Mouse (Mus musculus) frontal cortex, postnatal 14 days (tissue): ENCODE measurements around the gene Smpdl3b.
"Not testable (repeated sequence)": the region's sequence is repeated elsewhere in the genome, so short reads cannot be mapped to it uniquely, and the experiment has no call there.

Source experiments
- DNase-seq, 2 experiments: peaks; one replicate each; pipeline ENCODE4 v3.0.0; 2022; ENCODE audit warnings: low spot score in 2 of 2

The Smpdl3b gene

DNA sequence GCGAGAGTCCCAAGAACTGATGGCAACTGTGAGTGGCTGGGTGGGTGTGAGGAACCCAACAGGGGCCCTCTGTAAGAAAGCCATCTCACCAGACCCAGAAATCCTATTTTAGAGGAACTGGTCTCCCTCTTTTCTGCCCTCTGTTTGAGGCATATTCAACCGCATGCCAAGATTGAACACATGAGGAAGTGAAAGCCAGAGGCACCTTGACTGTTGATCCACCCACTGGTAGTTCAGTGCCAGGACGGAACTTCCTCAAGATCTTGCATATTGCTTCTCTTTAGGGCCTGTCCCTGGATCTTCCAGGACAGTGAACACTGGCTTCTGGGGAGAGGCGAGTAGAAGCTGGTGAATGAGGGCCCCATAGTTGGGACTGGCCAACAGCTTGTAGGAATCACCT lies 23.2 kb upstream of the Smpdl3b start:
- no peak for DNase-seq

DNA sequence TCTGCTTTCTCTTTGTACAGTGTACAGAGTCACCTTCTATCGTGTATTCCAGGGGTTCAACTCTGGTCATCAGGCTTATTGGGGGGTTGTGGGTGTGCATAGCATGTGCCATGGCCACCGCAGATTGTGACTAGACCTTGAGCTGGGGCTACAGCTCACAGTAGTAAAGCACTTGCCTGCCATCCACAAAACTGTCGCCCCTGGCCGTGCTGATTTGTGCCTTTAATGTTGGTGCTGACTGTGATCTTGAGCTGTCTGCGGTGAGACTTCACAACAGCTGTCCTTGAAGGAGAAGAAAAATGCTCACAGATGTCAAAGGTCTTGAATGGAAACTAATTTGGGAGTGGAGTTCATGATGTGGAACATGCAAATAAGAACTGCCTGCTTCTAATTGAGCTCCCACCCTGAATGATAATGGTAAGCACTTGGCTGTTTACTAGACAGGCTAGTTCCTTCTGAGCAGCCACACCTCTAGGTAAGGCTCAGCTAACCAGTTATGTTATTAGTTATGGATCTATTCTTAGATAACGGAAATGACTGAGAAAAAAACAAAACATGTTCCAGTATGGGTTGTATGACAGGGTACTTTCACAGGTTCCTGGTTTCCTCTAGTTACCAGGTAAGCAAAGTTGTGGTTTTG lies 21.6 kb upstream of the Smpdl3b start:
- no peak for DNase-seq

DNA sequence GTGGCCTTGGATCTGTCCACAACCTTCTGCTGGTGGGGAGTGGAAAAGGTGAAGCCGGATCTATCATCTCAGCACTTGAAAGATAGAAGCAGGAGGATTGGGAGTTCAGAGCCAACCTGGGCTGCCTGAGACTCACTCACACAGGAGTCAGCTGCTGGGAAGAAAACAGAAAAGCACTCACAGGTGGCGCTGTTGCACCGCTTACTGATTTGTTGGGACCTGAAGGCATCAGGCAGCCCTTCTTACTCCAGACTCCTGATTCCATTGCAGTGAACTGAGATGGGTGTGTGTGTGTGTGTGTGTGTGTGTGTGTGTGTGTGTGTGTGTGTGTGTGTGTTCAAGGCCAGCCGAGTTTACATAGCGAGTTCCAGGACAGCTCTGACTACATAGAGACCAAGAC lies 19.7 kb upstream of the Smpdl3b start:
- peak; percentile 58 to 77 for DNase-seq

DNA sequence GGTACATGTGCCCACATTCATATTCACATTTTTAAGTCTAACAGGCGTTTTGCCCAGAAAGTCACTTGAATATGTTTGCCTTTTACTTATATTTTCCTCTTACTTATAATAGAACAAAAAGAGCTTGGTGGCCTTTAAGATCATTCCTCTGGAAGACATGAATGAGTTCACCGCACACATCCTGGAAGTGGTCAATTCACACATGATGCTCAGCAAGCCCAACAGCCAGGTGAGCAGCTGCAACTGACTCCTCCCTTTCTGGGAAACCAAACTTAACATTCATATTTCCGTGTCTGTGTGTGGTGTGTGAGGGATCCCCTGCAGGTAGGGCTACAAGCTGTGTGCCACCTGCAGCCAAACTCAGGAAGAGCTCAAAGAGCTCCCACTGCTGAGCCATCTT lies 17.9 kb upstream of the Smpdl3b start:
- DNase-seq = no peak

DNA sequence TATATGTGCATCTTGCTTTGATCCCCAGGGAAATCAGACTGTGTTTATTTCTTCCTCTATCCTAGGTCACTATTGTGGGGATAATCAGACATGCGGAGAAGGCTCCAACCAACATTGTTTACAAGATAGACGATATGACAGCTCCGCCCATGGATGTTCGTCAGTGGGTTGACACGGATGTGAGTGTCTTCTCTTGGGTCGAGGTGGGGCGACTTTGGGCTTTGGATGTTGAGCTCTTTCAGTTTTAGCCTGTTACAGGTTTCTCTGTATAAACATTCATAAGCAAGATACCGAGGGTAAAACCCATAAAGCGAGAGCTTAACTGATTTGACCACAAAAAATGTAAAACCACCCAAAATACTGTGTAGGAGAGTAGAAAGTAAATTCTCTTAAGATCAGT lies 14.7 kb upstream of the Smpdl3b start:
- DNase-seq = no peak

DNA sequence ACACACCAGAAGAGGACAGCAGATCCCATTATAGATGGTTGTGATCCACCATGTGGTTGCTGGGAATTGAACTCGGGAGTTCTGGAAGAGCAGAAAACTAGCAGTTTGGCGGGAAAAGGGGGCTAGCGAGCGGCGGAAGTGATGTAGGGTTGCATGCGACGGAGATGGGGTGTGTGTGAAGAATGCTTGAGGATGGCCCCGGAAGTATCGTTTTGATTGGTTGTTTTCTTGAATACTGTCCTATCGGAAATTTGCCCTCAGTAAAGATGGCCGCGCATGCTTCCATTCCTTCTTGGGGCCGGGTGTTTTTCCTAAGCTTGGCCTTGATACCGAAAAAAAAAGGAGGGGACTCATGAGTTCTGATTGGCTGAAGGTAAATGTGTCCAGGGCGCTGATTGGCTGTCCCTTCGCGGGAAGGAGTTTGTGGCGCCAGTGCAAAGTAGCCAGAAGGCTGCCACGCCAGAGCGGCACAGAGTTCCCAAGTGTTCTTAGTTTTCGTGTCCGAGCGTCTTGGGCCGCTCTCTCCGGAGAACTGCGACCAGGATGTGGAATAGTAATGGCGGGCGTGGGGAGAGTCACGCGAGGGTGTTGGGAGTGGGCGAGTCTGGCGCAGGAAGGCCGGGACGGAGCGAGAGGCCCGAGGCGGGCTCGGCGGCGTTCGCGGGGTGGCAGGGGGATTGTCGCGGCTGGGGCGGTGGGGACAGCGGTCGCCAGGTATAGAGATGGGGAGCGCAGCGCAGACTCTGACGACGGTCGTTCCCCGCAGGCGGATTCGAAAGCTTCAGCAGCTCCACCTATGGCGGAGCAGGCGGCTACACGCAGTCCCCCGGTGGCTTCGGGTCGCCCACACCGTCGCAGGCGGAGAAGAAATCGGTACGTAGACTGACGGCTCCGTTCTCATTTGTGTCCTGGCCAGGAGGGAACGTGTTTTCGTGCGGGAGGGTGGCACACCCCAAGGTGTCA lies 11.1 kb upstream of the Smpdl3b start, which contains the start of gene Rpa2:
Gene Rpa2, plus strand, starts transcription at position 419 of the 963 bp plus-strand sequence.
- peak; percentile 98 to 99 for DNase-seq

DNA sequence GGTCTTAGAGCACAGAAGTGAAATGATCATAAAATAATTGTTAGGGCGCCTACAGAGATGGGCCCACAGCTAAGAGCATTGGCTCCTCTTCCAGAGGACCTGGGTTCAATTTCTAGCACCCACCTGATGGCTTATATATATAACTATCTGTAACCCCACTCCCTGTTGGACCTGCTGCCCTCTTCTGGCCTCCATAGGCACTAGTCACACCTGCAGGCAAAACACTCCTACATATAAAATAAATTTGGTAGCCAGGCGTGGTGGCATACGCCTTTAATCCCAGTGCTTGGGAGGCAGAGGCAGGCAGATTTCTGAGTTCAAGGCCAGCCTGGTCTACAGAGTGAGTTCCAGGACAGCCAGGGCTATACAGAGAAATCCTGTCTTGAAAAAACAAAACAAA lies 6.1 kb upstream of the Smpdl3b start:
- DNase-seq = not testable (repeated sequence)

DNA sequence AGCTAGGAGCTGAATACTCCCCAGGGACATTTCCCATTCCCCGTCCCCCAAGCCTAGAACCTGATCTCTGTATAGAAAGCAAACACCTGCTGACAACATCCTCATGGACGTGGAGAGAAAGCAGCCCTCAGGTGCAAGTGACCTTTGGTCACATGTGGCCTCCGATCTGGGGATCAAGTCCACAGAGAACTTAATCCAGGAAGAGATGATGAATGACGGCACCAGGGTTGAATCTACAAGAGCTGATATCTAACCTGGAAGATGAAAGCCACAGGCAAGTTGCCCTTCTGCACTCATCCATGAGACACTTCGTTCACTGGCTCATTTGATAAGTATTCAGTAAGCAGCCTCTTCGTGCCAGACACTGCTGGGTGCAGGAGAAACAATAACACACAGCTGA lies 5.5 kb upstream of the Smpdl3b start:
- DNase-seq = no peak

DNA sequence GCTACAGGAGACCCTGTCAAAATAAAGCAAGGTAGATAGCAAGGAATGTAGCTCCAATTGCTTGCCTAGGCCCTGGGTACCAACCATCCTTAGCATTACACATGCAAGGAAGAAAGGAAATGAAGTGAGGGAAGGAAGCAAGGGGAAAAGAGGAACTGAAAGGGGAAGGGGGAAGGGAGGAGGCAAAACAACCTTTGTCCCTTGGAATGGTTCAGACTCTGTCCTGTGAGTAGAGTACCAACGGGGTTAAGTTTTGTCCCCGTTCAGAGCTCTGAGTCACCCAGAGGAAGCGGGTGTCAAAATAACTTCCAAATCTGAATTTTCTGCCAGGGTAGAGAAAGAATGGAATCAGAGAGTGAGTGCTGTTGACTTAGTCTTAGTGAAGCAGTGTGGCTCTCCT lies 3.2 kb upstream of the Smpdl3b start:
- no peak for DNase-seq

DNA sequence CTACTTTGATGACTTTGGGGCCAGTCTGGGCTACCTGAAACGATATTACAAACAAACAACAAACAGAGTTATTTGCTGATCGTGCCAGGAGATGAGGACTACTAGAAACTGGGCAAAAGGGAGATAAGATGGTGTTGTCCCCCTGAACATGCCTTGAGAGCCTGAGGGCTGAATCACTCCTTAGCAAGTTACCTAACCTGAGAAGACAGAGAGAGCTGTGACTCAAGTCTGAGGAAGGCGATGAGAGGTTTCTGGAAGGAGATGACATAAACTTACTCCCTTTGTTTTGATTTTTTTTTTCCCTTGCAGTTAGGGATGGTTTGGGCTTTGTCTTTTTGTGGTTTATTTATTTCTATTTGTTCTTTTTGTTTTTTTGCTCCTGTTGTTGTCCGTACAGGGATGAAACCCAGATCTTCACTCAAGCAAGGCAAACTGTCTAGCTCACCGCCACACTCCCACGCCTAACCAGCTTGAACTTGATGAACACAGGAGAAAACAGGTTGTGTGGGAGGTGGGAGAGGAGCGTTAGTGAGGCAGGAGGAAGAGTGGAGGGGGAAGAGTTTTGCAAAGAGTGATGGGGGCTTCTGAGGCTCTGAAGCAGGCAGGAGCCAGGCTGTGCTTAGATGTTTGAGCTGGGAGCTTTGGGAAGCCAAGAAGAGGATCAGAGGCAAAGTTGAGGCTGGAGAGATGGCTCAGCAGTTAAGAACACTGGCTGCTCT lies 740 bp upstream of the Smpdl3b start:
- no peak for DNase-seq

DNA sequence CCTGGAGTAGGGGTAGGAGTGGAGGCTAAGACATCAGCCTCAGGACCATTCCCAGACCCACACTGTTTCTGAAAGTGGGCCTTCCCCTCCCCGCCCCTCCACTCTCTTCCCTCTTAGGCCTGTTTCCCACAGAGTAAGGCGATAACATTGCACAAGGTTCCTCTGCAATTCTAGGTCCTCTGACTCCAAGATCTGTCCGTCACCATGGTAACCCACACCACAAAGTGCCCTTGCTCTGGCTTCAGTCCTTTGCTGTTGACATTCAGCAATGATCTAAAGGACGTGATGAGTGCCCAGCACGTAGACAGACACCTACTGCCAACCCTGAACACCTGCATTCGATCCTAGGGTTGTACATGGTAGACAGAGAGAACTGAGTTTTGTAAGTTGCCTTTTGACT lies 4.1 kb downstream of the Smpdl3b start:
- DNase-seq = no peak

DNA sequence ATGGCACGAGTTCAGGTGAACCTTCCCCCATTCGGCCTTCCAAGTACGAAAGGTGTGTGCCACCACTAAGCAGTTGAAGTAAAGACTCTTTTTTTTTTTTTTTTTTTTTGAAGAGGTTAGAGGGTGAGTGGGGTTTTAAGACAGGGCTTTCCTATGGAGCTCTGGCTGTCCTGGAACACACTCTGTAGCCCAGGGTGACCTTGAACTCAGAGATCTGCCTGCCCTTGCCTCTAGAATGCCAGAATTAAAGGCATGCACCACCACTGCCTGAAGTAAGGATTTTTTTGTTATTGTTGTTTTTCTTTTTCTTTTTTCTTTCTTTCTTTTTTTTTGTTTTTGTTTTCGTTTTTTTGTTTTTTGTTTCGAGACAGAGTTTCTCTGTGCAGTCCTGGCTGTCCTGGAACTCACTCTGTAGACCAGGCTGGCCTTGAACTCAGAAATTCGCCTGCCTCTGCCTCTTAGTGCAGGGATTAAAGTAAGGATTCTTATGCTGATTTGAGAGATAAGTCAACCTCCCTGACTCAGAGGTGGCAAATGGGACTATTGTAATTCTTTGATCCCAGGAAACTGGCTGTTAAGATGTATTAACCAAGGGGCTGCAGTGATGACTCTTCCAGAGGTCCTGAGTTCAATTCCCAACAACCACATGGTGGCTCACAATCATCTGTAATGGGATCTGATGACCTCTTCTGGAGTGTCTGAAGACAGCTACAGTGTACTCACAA lies 7.6 kb downstream of the Smpdl3b start:
- no peak for DNase-seq

DNA sequence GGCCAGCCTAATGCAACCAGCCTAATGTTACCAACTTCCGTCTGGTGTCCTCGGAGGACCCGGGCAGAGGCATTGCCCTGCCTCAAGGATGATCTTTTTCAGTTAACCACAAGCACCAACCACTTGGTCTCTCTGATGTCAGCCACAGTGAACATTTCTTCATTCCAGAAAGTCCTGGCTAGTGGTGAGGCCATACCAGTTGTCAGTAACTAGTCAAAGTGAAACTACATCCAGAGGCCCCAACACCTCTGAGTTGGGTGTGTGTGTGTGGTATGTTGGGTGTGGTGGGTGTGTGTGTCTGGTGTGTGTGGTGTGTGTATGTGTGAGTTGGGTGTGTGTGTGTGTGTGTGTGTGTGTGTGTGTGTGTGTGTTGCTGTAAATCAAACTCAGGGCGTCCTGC lies 8.3 kb downstream of the Smpdl3b start:
- no peak for DNase-seq

DNA sequence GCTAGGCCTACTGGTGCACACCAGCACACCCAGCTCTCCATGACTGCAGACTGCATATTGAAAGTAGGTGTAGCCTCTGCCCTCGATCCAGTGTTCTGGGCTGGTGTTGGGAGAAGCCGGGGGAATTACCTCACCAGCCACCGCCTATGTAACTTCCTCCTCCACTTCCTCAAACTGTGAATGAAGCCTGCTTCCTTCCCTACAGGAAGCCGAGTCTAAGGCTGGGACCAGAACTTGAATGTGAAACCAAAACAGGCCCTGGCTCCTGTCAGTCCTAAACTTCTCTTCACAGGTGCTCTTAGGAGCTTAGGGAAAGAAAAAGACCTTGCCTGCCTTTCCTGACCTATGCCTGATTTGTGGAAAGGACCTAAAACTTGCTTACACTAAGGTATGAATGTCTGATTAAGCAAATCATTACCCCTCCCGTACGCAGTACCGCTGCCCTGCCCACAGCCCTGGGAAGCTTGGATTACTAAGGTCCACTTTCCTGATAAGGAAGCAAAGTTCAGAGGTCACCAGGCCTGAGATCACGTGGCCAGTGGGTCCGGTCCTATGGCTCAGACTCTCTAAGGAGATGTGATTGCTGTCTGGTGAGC lies 9.3 kb downstream of the Smpdl3b start:
- no peak for DNase-seq

DNA sequence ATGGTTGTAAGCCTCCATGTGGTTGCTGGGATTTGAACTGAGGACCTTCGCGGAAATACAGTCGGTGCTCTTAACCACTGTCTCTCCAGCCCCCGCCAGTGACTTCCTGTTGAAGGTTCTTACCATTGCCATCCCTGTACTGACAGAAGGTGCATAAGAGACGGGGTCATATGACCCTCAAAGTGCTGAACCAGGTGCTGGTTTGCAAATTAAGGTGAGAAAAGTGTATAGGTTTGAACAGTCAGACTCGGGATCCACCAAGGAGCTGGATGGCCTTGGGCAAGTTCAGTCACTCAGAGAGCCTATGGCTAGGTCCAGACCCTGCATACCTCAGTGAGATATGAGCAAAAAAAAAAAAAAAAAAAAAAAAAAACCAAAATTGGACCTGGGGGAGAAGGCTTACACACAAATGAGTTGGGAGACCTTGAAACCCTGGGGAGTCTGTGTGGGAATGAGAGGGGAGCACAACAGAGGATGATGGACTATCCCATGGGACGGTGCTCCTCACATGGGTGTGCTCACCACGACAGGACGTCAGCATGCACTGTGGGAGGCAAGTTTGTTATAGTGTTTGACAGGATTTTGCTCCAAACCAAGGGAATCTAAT lies 10.0 kb downstream of the Smpdl3b start:
- DNase-seq = no peak

DNA sequence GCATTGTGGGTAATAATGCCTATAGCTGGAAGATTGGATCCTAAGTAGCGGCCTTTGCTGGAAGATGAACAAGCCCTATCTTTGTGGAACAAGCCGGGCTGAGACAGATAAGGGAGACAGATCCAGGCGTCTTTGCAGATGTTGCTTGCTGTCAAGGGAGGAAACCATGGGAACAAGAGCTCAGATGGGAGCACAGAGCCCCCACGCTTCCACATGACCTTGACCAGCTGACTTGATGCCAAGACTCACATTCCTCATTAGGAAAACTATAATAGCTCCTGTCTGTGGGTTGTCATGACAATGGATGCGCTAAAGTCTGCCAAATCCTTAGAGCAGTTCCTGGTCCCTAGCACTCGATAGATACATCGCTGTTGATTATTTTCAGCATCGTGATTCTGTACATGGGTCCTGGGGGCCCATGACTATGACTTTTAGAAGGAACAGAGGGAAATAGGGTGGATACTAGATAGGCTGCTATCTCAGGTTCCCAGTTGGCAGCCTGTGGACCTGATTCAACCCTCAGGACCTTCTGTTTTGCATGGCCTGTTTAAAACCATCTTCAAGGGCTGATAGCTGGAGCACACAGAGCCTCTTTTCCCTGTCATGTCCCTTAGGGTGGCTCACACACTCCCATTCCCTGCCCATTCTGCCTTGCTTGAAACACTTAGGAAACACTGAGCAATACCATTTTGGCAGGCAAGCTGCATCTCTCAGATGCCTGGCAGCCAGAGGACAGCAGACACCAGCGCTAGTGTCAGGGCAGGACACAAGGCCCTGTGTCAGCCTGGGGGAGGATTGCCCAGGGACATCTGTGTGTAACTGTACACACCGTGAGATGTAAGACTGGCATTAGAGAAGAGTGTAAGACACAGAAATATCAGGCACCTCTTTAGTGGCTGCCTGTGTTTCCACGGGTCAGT lies 12.8 kb downstream of the Smpdl3b start:
- peak; percentile 40 to 65 for DNase-seq

DNA sequence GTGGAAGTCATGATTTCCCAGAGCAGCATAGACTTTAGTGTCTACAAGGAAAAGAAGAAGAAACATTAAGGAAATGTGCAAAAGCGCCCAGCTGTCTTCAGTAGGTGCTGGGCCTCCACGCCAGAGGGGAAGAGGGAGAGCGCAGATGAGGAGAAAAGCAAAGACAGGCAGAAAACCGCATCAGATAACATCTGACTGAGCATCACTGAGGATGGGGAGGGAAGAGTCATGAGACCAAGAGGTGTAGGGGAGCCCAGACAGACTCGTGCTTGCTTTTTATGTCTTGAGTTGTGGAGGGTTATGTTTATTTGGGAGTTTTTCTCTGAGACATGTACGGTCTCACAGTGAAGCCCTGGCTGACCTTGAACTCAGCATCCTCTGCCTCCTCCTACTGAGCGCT lies 15.6 kb downstream of the Smpdl3b start:
- no peak for DNase-seq

DNA sequence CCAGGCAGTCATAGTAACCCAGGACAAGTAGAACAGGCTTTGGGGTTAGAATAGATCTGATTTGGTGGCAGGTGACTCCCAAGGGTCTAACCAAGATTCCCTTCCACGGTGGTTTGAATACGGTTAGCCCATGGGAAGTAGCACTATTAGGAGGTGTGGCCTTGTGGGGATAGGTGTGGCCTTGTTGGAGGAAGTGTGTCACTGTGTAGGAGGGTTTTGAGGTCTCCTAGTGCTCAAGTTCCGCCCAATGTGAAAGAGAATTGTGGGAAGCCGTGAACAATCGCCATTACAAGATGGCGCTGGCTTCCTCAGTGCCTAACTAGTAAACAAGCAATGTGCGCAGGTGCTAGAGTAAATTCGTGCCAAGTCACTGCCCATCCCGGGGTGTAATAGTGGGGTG lies 19.9 kb downstream of the Smpdl3b start:
- not testable (repeated sequence) for DNase-seq

DNA sequence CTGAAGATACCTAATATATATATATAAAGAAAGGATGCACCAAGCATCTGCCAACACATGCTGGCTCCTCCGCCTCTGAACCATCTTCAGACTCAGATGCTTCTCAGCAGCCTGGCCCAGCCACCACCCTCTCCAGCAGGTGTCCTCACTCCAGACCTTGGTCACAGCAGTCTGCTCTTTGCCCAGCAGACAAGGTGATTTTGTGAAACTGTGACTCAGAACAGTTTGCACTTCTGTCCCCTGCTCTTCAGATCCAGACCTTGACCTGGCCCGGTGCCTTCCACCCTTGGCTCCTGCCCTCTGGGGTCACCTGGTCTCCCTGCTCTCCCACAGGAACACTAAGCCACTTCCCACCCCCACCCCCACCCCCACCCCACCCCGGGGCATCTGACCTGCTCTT lies 21.2 kb downstream of the Smpdl3b start:
- DNase-seq = no peak

DNA sequence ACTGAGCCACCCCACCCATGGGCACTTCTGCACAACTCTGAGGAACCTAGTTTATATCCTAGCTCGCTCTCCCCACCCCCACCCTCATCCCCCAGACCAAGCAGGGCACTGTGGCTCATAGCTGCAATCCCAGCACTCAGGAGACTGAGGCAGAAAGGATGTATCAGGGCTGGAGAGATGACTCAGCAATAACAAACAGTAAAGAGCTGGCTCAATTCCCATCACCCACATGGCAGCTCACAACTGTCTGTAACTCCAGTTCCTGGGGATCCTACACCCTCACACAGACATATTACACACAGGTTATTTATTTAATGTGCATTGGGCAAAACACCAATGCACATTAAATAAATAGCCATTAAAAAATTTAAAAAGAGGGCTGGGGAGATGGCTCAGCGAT lies 21.7 kb downstream of the Smpdl3b start:
- no peak for DNase-seq
